Mouse (Mus musculus): Measurements from ENCODE around the gene Etaa1.
"Not testable (repeated sequence)": the region's sequence is repeated elsewhere in the genome, so short reads cannot be mapped to it uniquely, and the experiment has no call there.

Gene Etaa1

DNA sequence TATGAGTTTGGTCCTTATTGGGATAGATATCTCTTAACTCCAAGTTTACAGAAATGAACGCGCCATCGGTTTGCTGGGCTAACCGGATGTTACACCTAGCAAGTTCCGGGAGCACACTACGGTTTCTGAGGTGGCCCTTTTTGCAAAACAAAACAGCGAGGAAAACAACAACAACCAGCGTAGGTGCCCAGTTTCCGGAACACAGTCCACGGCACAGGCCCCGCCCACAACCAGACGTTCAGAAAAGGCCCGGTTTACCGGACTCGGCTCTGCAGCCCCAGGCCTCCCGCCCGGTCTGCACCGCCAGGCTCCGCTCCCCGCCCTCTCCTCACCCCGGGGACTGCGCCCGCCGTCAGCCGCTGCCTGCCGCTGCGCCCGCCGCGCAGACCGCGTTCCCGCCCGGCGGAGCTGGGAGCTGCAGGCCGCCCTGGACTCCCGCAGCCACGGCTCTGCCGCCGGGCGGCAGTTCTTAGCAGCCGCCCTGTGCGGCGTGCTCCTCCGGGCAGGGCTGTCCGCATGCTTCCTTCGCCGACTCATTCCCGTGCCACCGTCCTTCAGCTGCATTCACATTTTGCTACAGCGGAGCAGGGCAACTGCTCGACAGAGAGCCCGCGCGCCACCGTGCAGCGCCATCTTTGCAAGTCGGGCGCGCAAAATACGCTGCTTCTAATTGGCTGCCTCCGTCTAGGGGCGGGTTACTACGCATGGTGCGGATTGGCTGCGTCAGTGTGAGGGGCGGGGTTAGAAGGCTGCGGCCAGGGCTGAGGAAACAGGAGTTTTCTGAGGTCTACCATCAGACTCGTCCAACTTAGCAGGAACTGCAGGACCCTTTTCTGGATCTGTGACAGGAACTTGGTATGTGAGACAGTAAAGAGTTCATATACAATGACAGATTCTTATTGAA, at the start of gene Etaa1:
TSS of gene Etaa1 (minus strand) at position 645 of the 904 bp plus-strand sequence.
- peak; percentile 97 for DNase-seq

DNA sequence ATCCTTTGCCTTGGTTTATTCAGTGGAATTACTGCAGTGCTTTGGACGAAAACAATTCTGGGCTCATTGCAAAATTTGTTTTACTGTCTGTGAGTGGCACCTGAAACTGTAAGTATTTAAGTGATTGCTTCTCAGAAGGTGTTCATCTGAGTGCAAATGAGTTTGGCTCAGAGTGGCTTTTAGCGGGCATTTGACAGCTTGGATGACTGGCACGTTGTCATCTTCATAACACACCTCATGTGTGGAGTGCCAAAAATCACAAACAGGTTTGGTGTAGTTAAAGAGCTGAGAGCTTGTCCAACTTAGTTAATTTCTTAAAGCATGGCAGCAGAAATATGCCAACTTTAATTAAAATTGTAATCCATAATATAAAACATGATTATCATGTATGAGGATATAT, 40.5 kb upstream of the Etaa1 start:
- DNase-seq, result no peak

DNA sequence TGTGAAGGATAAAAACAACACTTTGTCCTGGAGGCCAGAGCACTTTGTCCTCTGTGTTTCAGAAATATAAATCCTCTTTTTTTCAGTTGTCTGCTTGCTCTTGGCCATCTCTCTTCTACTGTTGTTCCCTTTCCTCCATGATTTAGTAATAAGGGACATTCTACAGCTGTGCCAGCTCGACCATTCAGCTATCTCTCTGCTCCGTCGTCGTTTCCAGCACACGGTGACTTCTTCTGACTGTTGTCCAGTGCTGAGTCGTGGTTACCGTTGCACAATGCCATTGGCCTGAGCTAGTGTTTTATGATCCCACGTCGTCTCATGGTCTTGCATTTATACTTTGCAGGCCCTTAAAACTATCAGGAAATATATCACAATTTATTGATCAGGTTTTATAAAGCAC, 38.6 kb upstream of the Etaa1 start:
- DNase-seq, result peak; percentile 8

DNA sequence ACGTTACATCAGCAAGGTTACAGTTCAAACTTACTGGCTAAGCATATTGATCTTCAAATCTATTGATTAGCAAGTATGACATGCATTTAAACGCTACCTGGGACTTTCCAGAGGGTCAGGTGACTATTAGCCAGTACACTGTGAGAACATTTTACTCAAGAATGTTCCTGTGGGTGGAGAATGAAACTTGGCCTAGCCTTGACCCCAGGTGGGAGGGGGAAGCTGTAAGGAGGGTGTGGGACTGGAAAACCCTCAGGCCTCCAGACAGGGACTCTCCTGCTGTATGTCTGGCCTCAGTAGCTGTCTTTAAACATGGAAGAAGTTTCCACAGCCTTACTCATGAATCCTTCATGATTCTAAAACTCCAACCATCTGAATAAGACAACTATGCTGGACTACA, 29.7 kb upstream of the Etaa1 start:
- no peak for DNase-seq

DNA sequence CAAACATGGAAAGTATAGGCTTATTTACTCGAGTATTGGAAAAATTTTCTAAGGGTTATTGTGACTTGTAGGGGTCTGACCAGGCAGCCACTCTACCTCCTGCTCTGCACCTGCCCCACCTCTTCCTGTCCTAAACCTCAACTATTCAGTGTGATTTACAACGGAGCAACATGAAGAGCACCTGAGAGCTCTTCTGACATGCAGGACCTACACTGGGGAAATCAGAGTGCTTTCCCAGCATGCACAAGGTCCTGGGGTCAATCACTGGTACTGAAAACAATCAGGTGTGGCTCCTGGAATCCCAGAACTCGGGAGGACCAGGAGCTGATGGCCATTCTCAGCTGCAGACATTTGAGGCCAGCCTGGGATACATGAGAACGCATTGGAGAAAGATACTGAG, 27.6 kb upstream of the Etaa1 start:
- no peak for DNase-seq

DNA sequence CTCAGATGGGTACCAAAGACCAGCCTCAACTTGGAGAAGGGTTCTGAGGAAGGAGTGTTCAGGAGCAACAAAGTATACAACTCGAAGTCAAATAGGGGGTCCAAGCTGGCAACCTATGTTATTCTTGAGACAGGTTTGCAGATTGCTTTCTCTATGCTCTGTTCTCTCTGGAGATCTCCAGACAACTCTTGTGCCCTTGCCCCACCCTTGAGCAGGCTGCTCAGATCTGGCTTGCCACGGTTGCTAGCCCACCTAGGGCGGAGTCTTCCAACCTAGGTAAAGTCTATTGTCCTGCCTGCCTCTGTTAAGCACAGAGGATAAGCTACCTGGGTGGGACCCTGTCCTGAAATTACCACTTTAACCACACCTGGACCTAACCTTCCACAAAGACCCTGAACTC, 21.9 kb upstream of the Etaa1 start:
- no peak for DNase-seq

DNA sequence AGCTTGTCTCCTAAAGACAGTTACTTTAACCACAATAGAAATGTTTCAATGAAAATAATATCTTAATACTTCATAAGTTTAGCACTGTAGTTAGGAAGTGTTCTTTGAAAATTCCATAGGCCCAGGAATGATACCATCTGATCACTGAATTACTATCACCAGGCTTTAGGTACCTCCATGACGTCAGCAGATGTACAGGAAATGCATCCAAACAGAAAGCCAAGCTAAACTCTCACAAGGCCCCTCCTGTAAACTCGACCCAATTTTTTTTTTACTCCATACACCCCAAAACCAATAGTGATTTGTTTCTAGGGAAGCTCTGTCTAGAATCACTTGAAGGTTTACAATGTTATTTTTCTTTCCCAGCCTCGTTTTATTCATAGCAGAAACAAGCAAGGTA, 884 bp downstream of the Etaa1 start:
- no peak for DNase-seq

DNA sequence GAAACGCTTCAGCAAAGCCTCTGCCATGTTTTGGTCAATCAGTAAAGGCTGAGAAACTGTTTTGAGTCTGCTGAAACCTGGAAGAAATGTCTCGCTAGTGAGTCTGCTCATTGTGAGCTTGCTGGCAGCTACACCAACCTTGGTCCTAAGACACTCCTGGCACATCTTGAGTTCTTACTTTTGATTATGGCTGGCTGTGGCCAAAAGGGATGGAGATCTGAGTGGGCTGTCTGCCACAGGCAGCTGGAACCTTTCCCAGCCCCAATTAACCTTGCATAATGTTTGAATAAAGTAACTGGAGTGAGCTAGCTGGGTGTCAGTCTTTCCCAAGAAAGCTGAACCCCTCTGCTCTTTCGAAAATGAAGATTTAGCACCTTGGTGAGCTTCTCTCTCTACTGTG, 2.3 kb downstream of the Etaa1 start:
- DNase-seq, result no peak

DNA sequence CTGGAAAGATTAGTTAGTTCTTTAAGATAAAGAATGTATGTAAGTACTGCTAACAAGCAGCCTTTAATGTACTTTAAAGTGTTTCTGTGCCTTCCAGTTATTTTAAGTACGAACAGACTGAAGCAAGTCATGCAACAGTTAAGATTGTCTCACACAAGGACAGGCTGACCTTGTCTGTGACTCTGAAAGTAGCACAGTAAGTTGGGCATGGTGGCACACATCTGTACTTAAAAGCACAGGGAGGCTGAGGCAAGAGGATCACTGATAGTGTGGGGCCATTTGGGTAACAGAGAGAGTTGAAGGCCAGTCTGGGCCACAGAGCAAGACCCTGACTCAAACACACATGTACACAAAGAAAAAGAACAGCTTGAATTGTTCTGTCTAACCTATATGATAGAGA, 14.5 kb downstream of the Etaa1 start:
- DNase-seq, result no peak

DNA sequence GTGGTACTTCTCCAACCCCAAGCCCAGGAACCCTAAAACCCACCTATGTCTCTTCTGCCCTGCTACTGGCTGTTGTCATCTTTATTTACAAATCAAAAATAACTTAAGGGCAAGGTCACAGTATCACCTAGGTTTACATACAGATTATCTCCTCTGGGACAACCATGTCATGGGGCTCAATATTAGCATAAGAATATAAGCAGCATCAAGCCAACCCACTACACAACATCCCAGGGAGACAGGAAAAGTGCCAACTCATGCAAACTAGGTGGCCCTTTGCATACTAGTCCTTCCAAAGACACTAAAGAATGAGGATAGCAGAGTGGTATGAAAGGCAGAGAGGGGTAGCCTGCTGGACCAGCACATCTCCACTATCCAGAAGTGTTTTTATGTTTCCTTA, 15.7 kb downstream of the Etaa1 start:
- no peak for DNase-seq

DNA sequence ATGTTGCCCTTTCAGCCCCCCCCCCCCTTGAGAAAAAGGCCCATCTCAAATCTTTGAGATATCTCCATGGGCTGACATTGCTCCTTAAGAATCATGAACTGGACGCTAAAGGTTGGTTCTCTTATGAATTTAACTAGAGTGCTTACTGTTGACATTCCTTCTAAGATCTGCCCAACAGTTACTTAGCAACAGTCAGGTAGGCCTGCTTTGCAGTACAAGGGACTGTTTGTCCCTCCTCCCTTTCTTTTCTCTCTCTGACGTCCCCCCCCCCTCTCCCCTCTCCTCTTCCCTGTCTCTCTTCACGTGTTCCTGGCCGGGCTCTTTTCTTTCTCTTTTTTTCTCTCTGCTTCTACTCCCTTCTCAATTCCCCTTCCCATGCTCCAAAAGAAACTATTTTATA, 35.8 kb downstream of the Etaa1 start:
- DNase-seq, result no peak

DNA sequence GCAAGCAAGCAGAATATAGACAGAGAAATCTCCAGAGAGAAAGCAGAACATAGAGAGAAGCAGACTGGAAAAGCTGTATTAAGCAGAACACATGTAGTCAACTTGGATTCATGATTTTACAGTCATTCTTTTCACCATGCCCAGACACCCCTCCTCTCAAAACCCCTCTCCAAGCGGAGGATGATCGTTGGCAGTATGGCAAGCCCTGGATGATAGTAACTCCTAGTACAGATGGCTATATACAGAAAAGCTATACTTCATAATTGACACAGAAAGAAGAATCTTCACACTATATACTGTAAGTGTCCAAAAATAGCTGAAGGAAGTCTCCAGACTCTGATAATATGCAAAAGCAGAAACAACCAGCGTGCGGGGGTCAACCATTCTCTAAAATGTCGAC, 36.6 kb downstream of the Etaa1 start:
- no peak for DNase-seq

DNA sequence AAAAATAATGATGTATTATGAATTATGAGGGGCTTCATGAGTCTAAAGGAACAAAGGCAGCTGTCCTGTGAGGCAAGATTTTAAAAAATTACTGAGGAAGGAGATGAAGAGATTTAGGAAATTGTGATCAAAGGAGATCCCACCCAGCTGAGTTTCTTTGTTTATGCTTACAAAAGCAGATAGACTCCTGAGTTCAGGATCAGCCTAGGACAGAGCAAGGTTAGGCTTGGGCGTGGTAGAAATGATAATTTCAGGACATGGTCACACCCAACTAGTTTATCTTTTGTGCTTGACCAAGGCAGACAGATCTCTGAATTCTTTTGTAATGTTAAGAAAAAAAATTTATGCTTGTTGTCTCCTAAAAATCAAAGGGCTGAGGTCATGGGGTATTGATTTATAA, 37.2 kb downstream of the Etaa1 start:
- DNase-seq, result no peak

DNA sequence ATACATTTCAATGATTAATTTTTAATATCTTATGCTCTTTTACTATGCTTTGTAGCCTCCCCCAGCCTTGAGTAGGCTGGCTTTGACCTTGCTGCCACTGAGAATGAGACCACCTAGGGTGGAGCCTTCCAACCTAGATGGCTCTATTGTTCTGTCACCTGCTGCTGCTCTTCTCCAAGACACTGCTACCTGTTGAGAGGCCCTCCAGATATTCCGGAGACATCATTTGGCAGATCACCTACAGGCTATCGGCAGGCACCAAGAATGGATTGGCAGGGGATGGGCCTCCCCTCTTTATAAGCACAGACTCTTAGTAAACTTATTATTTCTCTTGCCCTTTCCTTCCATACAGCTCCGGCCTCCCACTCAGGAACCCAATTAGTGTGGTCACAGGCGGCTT, 52.7 kb downstream of the Etaa1 start:
- not testable (repeated sequence) for DNase-seq
